Mouse (Mus musculus) stomach, embryonic 16.5 days (tissue): ENCODE measurements around the gene Hecw1. TPM values are rescaled to one million over a fixed set of nuclear protein-coding genes. Genes with fewer than 3 reads are reported as not detected.

Experiments used
- ATAC-seq: fragments of 200-750 bp; cut with Nextera tagmentation; 2 replicates; pipeline ENCODE4 v1.8.0; 2017; ENCODE audit warnings: moderate number of reproducible peaks, moderate TSS enrichment; ENCODE audit not compliant: insufficient read depth, low FRiP score
- H3K27ac ChIP-seq: fragments of 300-500 bp; sonication (generic); 2 replicates; pipeline ENCODE4 v1.5.1; 2014; ENCODE audit warnings: low read length
- H3K27me3 ChIP-seq: fragments of 300-500 bp; sonication (generic); 2 replicates; pipeline ENCODE4 v1.6.1; 2014; ENCODE audit warnings: low read length, control low read depth, mixed read lengths; ENCODE audit not compliant: control insufficient read depth, insufficient read depth
- H3K36me3 ChIP-seq: fragments of 300-500 bp; sonication (generic); 2 replicates; pipeline ENCODE4 v1.6.1; 2014; ENCODE audit warnings: low read length; ENCODE audit not compliant: control insufficient read depth, insufficient read depth
- H3K4me1 ChIP-seq: fragments of 300-500 bp; sonication (generic); 2 replicates; pipeline ENCODE4 v1.6.1; 2014; ENCODE audit warnings: low read length, control low read depth, mixed read lengths; ENCODE audit not compliant: control insufficient read depth, insufficient read depth
- H3K4me2 ChIP-seq: fragments of 300-500 bp; sonication (generic); 2 replicates; pipeline ENCODE4 v1.6.1; 2014; ENCODE audit warnings: low read depth, low read length, mixed read lengths
- H3K4me3 ChIP-seq: fragments of 300-500 bp; sonication (generic); replicated peaks from 2 replicates; pipeline ENCODE4 v1.5.1; 2014; ENCODE audit warnings: mild to moderate bottlenecking, low read length
- H3K9ac ChIP-seq: fragments of 300-500 bp; sonication (generic); 2 replicates; pipeline ENCODE4 v1.6.1; 2014; ENCODE audit warnings: low read length
- H3K9me3 ChIP-seq: fragments of 300-500 bp; sonication (generic); replicated peaks from 2 replicates; pipeline ENCODE4 v1.6.1; 2016; ENCODE audit warnings: low read length, control low read depth; ENCODE audit not compliant: control insufficient read depth
- WGBS: fragments of 180-500 bp; shearing (Covaris S2); extraction: QIAGEN DNeasy Blood & Tissue Kit; methylation state at CpG from one replicate; pipeline ENCODE4 v1.1.7; 2014; 5-methylcytosine and 5-hydroxymethylcytosine counted together
- polyA plus RNA-seq: library from polyadenylated mRNA; unstranded; fragments of >200 nt; fragmentation: Nextera tagmentation; extraction: Ambion mirVana; gene quantifications from 2 replicates; pipeline ENCODE4 v1.2.1, GENCODE M21; 2015

Gene Hecw1
- 1.0 and 1.3 TPM in 2 replicates for polyA plus RNA-seq

DNA sequence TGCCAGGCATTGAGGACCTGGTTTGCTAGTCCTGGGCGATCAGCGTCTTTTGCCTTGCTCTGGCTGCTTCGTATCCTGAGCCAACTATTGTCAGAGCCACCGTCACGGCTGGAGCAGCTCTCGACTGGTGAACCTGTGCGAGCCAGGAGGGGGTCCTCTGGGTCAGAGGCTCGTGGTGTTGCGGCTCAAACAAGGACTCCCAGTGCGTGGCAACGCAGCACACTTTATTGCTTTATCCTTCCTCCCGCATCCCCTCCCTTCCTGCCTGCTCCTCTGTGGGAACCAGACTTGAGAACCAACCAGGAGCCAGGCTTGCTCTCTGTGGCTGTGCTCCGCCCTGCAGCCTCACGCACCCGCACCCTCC is at the start of gene Hecw1:
Hecw1 (minus strand) TSS at position 323 of the 364 bp plus-strand sequence.
- 2% methylated on average over 15 of the region's 15 CpGs for WGBS
- Histone ChIP-seq H3K9me3 (no peaks in the 10 kb centered on the region), H3K4me2 (peak within 1 kb of the TSS; percentile 88), H3K4me1 (peaks cover 11% of the 10 kb centered on the region; the same call in 1 of the 2 replicates), H3K36me3 (no peaks in the 10 kb centered on the region), H3K27ac (no peak within 1 kb of the TSS), H3K27me3 (peaks cover 11% of the 10 kb centered on the region; the same call in 1 of the 2 replicates), H3K9ac (peak within 1 kb of the TSS; percentile 41; the same call in 1 of the 2 replicates), H3K4me3 (peak within 1 kb of the TSS; percentile 54)
- ATAC-seq, result peak; percentile 69; the same call in 1 of the 2 replicates

DNA sequence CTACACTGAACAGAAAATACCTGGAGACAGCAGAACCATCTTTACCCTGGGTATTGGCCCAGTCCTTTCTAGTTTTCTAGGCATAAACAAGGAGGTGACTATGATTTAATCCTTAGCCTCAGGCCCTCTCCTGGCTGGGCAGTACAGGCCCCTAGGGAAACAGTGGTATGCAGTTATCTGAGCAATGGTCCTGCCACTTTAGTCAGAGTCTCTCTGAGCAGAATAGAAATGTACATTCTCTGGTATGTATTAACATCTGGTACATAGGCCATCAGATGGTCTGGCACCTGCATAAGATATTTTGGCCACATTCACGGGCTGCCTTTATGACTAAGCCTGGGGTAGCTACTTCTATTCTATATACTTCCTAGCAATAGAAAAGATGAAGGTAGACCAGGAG is 38.3 kb upstream of the Hecw1 start:
- 90% methylated on average over 1 of the region's 1 CpGs for WGBS

DNA sequence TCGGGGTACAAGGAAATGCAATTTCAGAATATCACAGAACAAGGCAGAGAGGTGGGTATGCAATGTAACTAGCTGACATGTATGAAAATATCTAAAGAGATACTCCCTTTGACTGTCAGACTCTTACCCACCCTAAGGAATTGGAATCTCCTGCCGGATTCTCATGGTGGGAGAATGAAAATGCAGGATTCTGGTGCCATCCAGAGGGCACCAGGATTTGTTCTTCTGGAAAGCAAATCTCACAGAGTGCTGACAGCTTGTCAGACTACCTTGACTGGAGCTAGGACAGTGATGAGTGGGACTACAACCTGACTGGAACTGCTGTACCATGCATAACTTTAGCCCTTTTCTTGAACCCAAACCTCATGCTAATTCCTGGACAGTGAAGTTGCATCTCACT is 29.6 kb upstream of the Hecw1 start:
- H3K4me2 ChIP-seq, result no peak overlapping the region
- H3K36me3 ChIP-seq, result no peaks in the 10 kb centered on the region
- no peak for ATAC-seq
- H3K4me3 ChIP-seq, result no peak overlapping the region
- no peaks in the 10 kb centered on the region; the same call in 1 of the 2 replicates for H3K9me3 ChIP-seq
- H3K27ac ChIP-seq, result no peak overlapping the region
- H3K4me1 ChIP-seq, result no peaks in the 10 kb centered on the region
- no peaks in the 10 kb centered on the region for H3K27me3 ChIP-seq
- H3K9ac ChIP-seq, result no peak overlapping the region
- 68% methylated on average over 2 of the region's 2 CpGs for WGBS

More for the DNA sequence above, 38.3 kb upstream of the Hecw1 start:
- Histone ChIP-seq H3K27me3 (no peaks in the 10 kb centered on the region), H3K4me2 (no peak overlapping the region), H3K4me3 (no peak overlapping the region), H3K4me1 (no peaks in the 10 kb centered on the region), H3K36me3 (no peaks in the 10 kb centered on the region), H3K9ac (no peak overlapping the region), H3K27ac (no peak overlapping the region), H3K9me3 (no peaks in the 10 kb centered on the region)
- no peak for ATAC-seq

DNA sequence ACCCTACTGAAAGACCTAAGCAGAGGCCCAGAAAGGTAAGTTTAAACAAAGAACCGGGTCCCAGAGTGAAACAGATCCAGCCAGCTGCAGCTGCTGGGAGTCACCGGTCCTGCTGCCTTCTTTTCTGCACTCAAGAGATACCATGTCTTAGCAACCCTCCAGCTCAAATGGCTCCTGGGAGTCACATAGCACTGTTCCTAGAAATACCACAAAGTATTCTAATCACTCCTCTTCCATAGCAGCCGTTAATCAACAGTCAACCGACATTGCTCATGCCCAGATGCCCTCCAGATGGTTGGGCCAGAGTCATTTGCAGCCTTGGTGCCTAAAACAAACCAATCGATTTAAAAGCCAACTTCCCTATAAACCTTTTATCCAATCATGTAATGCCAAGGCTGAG is 19.8 kb upstream of the Hecw1 start:
- no peak for ATAC-seq
- Histone ChIP-seq H3K27me3 (no peaks in the 10 kb centered on the region), H3K4me1 (no peaks in the 10 kb centered on the region), H3K9me3 (no peaks in the 10 kb centered on the region), H3K27ac (no peak overlapping the region), H3K4me3 (no peak overlapping the region), H3K36me3 (no peaks in the 10 kb centered on the region), H3K9ac (no peak overlapping the region), H3K4me2 (no peak overlapping the region)
- 69% methylated on average over 5 of the region's 5 CpGs for WGBS

DNA sequence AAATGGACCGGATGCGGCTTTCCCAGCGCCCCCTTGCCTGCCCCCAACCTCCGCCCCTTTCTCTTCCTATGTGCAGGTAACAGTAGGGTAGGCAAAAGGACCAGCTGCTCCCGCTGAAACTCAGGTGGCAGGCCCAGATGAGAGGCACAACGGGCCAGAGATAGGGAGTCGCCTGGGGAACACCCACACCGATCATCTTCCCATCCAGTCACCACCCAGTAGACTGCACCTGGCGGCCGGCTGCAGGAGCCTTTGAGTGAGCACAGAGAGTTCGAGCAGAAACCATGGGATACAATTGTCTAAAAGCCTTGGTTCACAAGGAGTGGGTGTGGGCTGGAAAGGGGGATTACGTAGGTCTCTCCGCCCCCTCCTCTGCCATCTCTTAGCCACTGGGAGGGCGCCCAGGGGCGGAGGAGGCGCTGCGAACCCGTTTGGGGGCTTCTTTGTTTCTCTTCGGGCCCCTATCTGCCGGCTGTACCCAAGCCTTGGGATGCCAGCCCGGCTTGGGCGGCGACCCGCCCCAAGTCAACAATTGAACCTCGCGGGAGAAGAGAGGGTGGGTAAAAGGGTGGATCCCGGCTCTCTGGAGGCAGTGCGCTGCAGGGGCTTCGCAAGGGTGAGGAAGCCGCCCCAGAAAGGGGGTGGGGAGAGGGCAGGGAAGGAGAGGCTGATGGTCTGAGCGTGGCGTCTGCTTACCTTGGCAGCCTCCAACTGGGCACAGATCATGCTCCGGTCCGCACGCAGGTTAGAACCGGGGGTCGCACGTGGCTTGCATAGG is 711 bp downstream of the Hecw1 start:
- no peak overlapping the region for H3K27ac ChIP-seq
- H3K4me3 ChIP-seq, result peak overlapping the region; percentile 54
- H3K4me2 ChIP-seq, result peak overlapping the region; percentile 88
- H3K27me3 ChIP-seq, result peaks cover 11% of the 10 kb centered on the region; the same call in 1 of the 2 replicates
- peak overlapping the region; percentile 41; the same call in 1 of the 2 replicates for H3K9ac ChIP-seq
- H3K36me3 ChIP-seq, result no peaks in the 10 kb centered on the region
- ATAC-seq, result peak; percentile 74
- WGBS, result 1% methylated on average over 38 of the region's 38 CpGs
- H3K4me1 ChIP-seq, result peaks cover 11% of the 10 kb centered on the region; the same call in 1 of the 2 replicates
- no peaks in the 10 kb centered on the region for H3K9me3 ChIP-seq

DNA sequence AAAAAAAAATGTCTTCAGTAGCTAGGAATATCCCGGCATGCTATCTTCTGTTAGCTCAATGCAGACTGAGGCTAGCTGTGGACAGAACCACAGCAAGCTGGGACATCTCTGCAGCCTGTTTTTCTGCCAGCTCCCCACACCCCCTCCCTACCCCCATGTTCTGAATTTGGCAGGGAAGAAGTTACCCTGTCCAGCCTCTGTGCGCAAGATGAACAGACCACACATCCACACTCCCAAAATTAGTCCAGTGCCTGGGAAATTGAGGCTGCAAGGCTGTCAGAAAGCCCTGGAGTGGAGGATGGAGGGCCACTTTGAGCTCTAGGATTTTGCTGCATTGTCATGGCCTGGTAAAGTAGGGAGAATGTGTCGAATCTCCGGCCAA is 1.3 kb downstream of the Hecw1 start:
- Histone ChIP-seq H3K27me3 (peaks cover 11% of the 10 kb centered on the region; the same call in 1 of the 2 replicates), H3K36me3 (no peaks in the 10 kb centered on the region), H3K4me2 (peak overlapping the region; percentile 88), H3K9me3 (no peaks in the 10 kb centered on the region), H3K27ac (no peak overlapping the region), H3K4me3 (peak overlapping the region; percentile 54), H3K9ac (no peak overlapping the region), H3K4me1 (peaks cover 11% of the 10 kb centered on the region; the same call in 1 of the 2 replicates)
- ATAC-seq, result peak; percentile 37
- WGBS, result 21% methylated on average over 4 of the region's 4 CpGs

DNA sequence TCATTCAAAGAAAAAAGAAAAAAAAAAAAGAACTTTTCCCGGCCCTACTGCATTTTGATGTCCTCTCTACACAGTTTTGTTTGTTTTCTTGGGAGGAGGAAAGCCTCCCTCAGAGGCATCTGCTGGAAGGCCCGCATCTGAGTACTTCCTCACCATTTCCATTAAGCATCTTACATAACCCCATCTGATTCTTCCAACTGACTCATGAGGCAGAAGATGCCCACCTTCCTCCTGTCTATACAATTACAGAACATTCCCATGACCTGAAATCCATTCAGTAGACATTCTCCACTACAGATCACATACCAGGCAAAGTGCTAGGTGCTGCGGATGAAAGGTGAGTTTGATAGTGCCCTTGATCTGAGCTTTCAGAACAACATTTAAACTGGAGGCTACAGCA is 3.4 kb downstream of the Hecw1 start:
- H3K4me2 ChIP-seq, result no peak overlapping the region
- ATAC-seq, result no peak
- H3K27me3 ChIP-seq, result peaks cover 11% of the 10 kb centered on the region; the same call in 1 of the 2 replicates
- H3K4me1 ChIP-seq, result peaks cover 11% of the 10 kb centered on the region; the same call in 1 of the 2 replicates
- no peak overlapping the region for H3K4me3 ChIP-seq
- no peaks in the 10 kb centered on the region for H3K9me3 ChIP-seq
- H3K36me3 ChIP-seq, result no peaks in the 10 kb centered on the region
- H3K9ac ChIP-seq, result no peak overlapping the region
- no peak overlapping the region for H3K27ac ChIP-seq
- 77% methylated on average over 3 of the region's 3 CpGs for WGBS

DNA sequence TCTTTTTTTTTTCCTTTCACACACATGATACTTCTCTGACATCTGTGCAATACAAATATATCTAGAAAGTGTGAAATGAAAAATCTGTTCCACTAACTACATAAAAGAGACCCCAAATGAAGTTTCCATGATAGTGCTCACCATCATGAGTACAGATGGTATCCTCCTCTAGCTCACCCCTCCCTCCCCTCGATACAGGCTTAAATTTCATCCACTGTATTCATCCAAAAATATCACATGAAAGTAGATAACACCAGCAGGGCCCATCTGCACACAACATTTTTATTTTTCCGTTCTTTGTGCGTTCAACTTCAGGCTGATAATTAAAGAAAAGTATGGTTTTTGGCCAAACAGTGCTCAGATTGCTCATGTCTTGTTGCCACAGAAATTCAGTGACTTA is 5.5 kb downstream of the Hecw1 start:
- Histone ChIP-seq H3K4me1 (peaks cover 7% of the 10 kb centered on the region; the same call in 1 of the 2 replicates), H3K36me3 (no peaks in the 10 kb centered on the region), H3K27ac (no peak overlapping the region), H3K9me3 (no peaks in the 10 kb centered on the region), H3K9ac (no peak overlapping the region), H3K4me2 (no peak overlapping the region), H3K4me3 (no peak overlapping the region), H3K27me3 (peaks cover 1% of the 10 kb centered on the region; the same call in 1 of the 2 replicates)
- 74% methylated on average over 3 of the region's 3 CpGs for WGBS
- no peak for ATAC-seq

DNA sequence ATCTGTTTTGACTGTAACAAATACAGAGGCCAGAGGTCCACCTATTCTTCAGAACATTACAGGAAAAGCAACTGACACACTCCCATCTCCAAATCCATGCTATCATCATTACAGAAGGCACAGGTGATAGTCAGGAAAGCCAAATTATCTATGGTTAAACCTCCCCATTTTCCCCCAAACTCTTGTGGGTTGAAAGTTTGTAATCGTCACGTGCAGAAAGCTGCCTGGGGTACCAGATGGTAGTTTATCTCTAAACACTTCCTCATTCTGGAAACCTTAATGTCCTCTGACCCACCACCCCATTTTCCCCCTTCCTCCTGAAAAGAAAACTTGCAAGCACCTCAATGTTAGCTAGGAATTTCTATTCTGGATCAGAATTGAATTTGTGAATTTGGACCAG is 7.9 kb downstream of the Hecw1 start:
- Histone ChIP-seq H3K4me3 (no peak overlapping the region), H3K4me1 (no peaks in the 10 kb centered on the region), H3K27ac (no peak overlapping the region), H3K36me3 (no peaks in the 10 kb centered on the region), H3K9ac (no peak overlapping the region), H3K4me2 (no peak overlapping the region), H3K27me3 (no peaks in the 10 kb centered on the region), H3K9me3 (no peaks in the 10 kb centered on the region)
- 73% methylated on average over 2 of the region's 2 CpGs for WGBS
- ATAC-seq, result no peak
